Mouse (Mus musculus) spleen, adult 2 months (tissue): ENCODE data around the gene Neurl2. TPM values are rescaled to one million over a fixed set of nuclear protein-coding genes. Genes with fewer than 3 reads are reported as not detected.
A peak's percentile ranks its signal among the peaks of the same experiment; 100 is the strongest.

Source experiments
- DNase-seq, 2 experiments: peaks; one replicate each; pipeline versions ENCODE4 v3.0.0 to v3.0.0-alpha.2; 2012 to 2021; ENCODE audit warnings: low spot score in 2 of 2, low read depth in 1 of 2
- H3K27ac ChIP-seq: fragments of 200-500 bp; 2 replicates; pipeline ENCODE4 v1.5.1; 2012; ENCODE audit warnings: low read length, inconsistent platforms; ENCODE audit not compliant: insufficient read depth
- H3K27me3 ChIP-seq: fragments of 200-500 bp; 2 replicates; pipeline ENCODE4 v1.6.1; 2012; ENCODE audit warnings: mild to moderate bottlenecking, moderate library complexity, low read length, inconsistent platforms; ENCODE audit not compliant: control insufficient read depth, insufficient read depth
- H3K36me3 ChIP-seq: fragments of 200-500 bp; 2 replicates; pipeline ENCODE4 v1.6.1; 2012; ENCODE audit warnings: mild to moderate bottlenecking, low read length, inconsistent platforms; ENCODE audit not compliant: control insufficient read depth, insufficient read depth
- H3K4me1 ChIP-seq: fragments of 200-500 bp; 2 replicates; pipeline ENCODE4 v1.6.1; 2011; ENCODE audit warnings: inconsistent platforms; ENCODE audit not compliant: control insufficient read depth, insufficient read depth, insufficient read length
- H3K4me3 ChIP-seq: fragments of 200-500 bp; 2 replicates; pipeline ENCODE4 v1.5.1; 2011; ENCODE audit warnings: mild to moderate bottlenecking, inconsistent platforms; ENCODE audit not compliant: insufficient read depth, insufficient read length; ENCODE audit errors: extremely low read depth
- CTCF ChIP-seq: fragments of 200-500 bp; IDR thresholded peaks from 2 replicates; pipeline ENCODE4 v1.5.1; 2011; ENCODE audit warnings: mild to moderate bottlenecking, inconsistent platforms; ENCODE audit not compliant: insufficient read depth, insufficient read length, insufficient replicate concordance; ENCODE audit errors: extremely low read depth
- POLR2A ChIP-seq: fragments of 200-500 bp; IDR thresholded peaks from 2 replicates; pipeline ENCODE4 v1.6.1; 2011; ENCODE audit warnings: low read depth, low read length, inconsistent platforms
- WGBS: fragments of 180-500 bp; shearing (Covaris S2); methylation state at CpG from one replicate; pipeline ENCODE4 v1.1.7; 2018; 5-methylcytosine and 5-hydroxymethylcytosine counted together
- polyA plus RNA-seq: library from polyadenylated mRNA; depleted of rRNA; stranded (reverse); fragments of >200 nt; gene quantifications from 2 replicates; pipeline ENCODE4 v1.2.3, GENCODE M21; 2012

Neurl2 gene
- polyA plus RNA-seq, 1 experiment, result 5.7 TPM

GRCm38 (mm10) chr2:164835164-164835563 lies 1.9 kb upstream of the Neurl2 start:
- DNase-seq, result no peak
- H3K27me3 ChIP-seq, result no peaks in the 10 kb centered on the region
- H3K4me3 ChIP-seq, result no peak overlapping the region
- no peak overlapping the region for H3K27ac ChIP-seq
- no peak for TF ChIP-seq POLR2A
- TF ChIP-seq CTCF, result no peak
- 95% methylated on average over 4 of the region's 4 CpGs for WGBS
- H3K4me1 ChIP-seq, result peaks cover 5% of the 10 kb centered on the region; the same call in 1 of the 2 replicates
- H3K36me3 ChIP-seq, result peaks cover 35% of the 10 kb centered on the region

DNA sequence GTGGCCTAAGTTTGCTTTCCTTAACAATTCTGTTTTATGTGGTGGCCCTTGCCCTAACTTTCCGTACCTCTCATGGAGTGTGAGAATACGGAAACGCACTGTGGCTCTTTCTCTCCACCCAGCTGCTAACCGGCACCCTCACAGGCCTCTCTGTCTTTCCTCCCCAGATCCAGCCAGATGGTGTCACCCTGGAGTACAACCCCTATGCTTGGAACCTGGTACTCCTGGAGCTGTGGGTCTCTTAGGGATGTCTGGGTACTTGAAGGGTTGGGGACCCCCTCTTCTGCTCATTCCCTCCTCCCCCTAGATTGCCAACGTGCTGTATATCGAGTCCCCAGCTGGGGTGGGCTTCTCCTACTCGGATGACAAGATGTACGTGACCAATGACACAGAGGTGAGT lies 1.3 kb upstream of the Neurl2 start:
- H3K4me3 ChIP-seq, result peak overlapping the region; percentile 83
- no peaks in the 10 kb centered on the region for H3K27me3 ChIP-seq
- H3K36me3 ChIP-seq, result peaks cover 31% of the 10 kb centered on the region
- WGBS, result 38% methylated on average over 8 of the region's 8 CpGs
- H3K4me1 ChIP-seq, result peaks cover 5% of the 10 kb centered on the region; the same call in 1 of the 2 replicates
- no peak for TF ChIP-seq POLR2A
- no peak for TF ChIP-seq CTCF
- peak overlapping the region; percentile 85 for H3K27ac ChIP-seq
- DNase-seq, result no peak

DNA sequence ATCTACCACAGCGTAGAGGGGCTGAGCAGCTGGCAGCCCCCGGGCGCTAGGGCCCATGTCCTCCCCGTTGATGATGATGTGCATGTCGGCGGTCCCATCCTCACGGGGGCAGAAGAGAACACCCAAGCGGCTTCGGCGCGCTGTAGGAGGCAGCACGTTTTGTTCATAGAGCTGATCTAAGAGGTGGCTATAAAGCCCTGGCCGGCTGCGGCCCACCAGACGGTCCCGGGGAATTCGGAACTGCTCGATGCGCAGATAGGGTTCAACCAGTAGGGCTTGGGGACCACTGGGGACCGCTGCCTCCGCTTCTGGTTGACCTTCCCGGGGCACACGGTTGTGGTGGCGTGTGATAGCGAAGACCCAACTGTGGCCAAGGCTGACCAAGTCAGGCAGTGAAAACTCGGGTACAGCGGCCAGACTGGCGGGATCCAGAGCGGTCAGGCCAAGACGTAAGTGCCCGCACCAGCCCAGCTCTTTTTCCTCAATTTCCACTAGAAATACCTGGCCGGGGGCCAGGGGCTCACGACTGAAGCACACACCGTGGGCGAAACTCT lies 431 bp downstream of the Neurl2 start, which contains the start of gene Ctsa:
Gene Ctsa, plus strand, starts transcription at position 126 of the 554 bp plus-strand sequence.
- H3K4me1 ChIP-seq, result peaks cover 5% of the 10 kb centered on the region; the same call in 1 of the 2 replicates
- TF ChIP-seq POLR2A (no peak), CTCF (peak; percentile 70; the same call in 1 of the 2 replicates)
- DNase-seq, result peak; percentile 65 to 85
- peak within 1 kb of the TSS; percentile 85 for H3K27ac ChIP-seq
- H3K27me3 ChIP-seq, result no peaks in the 10 kb centered on the region
- WGBS, result under 1% methylated on average over 35 of the region's 35 CpGs
- peaks cover 16% of the 10 kb centered on the region for H3K36me3 ChIP-seq
- H3K4me3 ChIP-seq, result peak within 1 kb of the TSS; percentile 83

DNA sequence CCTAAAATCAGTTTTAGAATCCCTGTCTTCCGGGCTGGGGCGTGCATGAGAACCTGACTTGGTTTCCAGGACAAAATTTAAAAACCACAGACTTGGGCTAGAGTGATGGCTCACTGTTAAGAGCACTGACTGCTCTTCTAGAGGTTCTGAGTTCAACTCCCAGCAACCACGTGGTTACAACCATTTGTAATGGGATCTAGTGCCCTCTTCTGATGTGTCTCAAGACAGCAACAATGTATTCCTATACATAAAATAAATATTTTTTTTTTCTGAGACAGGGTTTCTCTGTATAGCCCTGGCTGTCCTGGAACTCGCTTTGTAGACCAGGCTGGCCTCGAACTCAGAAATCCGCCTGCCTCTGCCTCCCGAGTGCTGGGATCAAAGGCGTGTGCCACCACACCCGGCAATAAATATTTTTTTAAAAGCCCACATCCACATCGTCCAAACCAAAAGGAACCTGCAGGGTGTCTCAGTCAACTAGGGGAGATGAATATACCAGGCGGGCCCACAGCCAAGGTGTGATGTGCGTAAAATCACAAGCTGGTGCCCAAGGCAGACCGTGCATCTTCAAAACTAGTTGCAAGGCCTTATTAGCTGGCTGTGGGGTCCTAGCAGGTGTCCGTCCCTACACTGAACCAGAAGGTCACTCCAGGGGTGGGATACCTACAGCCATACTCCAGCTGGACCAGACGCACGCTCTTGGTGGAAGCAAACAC lies 1.1 kb downstream of the Neurl2 start:
- no peaks in the 10 kb centered on the region for H3K27me3 ChIP-seq
- WGBS, result 60% methylated on average over 16 of the region's 16 CpGs
- H3K4me3 ChIP-seq, result no peak overlapping the region
- peaks cover 5% of the 10 kb centered on the region; the same call in 1 of the 2 replicates for H3K4me1 ChIP-seq
- peaks cover 14% of the 10 kb centered on the region for H3K36me3 ChIP-seq
- DNase-seq, result no peak
- H3K27ac ChIP-seq, result peak overlapping the region; percentile 15
- TF ChIP-seq CTCF (no peak), POLR2A (no peak)

DNA sequence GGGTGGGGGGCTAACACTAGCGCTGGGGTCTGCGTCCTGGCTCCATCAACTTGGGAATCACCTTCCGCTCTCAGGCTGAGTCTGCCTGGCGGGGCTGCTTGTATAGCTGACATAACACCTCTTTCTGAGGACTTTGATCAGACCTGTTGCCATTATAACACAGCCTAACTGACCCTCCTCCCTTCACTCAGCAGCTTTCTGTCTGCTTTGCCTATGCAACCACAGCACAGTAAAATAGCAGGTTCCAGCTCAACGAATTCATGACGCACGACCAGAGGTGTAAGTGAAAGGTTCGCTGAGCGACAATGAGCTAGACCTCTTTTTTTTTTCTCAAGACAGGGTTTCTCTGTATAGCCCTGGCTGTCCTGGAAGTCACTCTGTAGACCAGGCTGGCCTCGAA lies 2.2 kb downstream of the Neurl2 start:
- H3K27ac ChIP-seq, result no peak overlapping the region
- TF ChIP-seq CTCF, result no peak
- H3K4me1 ChIP-seq, result peaks cover 5% of the 10 kb centered on the region; the same call in 1 of the 2 replicates
- H3K27me3 ChIP-seq, result no peaks in the 10 kb centered on the region
- H3K36me3 ChIP-seq, result peaks cover 13% of the 10 kb centered on the region
- peak in 1 of 2 experiments; percentile 45 for DNase-seq
- 71% methylated on average over 10 of the region's 10 CpGs for WGBS
- H3K4me3 ChIP-seq, result no peak overlapping the region

DNA sequence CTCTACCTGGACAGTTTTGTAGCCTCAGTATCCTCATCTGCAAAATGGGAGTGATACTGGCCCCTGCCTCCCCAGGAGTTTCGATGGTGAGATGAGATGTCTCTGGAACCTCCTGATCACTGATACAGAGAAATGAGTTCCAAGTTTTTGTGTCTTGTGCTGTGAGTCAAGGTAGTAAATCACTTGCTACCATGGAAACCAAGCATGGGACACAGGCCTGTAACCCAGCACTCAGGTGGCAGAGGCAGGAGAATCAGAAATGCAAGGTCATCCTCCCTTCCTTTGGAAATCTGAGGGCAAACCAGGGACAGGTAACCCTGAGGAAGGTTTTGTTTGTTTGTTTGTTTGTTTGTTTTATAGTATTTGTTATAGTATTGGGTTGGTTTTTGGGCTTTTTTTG lies 4.2 kb downstream of the Neurl2 start:
- no peak for TF ChIP-seq CTCF
- TF ChIP-seq POLR2A, result no peak
- 97% methylated on average over 1 of the region's 1 CpGs for WGBS
- no peaks in the 10 kb centered on the region for H3K4me1 ChIP-seq
- H3K27me3 ChIP-seq, result no peaks in the 10 kb centered on the region
- H3K36me3 ChIP-seq, result peaks cover 21% of the 10 kb centered on the region
- no peak for DNase-seq
- no peak overlapping the region for H3K27ac ChIP-seq
- no peak overlapping the region for H3K4me3 ChIP-seq

GRCm38 (mm10) chr2:164828437-164828836 lies 4.8 kb downstream of the Neurl2 start, which contains the start of gene Spata25:
TSS of gene Spata25 (minus strand) at chr2:164828537.
- no peak within 1 kb of the TSS for H3K27ac ChIP-seq

More at GRCm38 (mm10) chr2:164828437-164828836, 4.8 kb downstream of the Neurl2 start, which contains the start of gene Spata25:
- DNase-seq, result no peak
- Histone ChIP-seq H3K36me3 (peaks cover 21% of the 10 kb centered on the region), H3K27me3 (no peaks in the 10 kb centered on the region), H3K4me1 (no peaks in the 10 kb centered on the region), H3K4me3 (no peak within 1 kb of the TSS)
- no peak for TF ChIP-seq POLR2A
- no peak for TF ChIP-seq CTCF
- WGBS, result 91% methylated on average over 6 of the region's 6 CpGs
